Mouse (Mus musculus) spleen, adult 2 months (tissue): Measurements from ENCODE around the gene Moap1.

Experiments used
- CTCF ChIP-seq: fragments of 200-500 bp; IDR thresholded peaks from 2 replicates; pipeline ENCODE4 v1.5.1; 2011; ENCODE audit warnings: mild to moderate bottlenecking, inconsistent platforms; ENCODE audit not compliant: insufficient read depth, insufficient read length, insufficient replicate concordance; ENCODE audit errors: extremely low read depth
- POLR2A ChIP-seq: fragments of 200-500 bp; IDR thresholded peaks from 2 replicates; pipeline ENCODE4 v1.6.1; 2011; ENCODE audit warnings: low read depth, low read length, inconsistent platforms

- no peak for TF ChIP-seq CTCF
- no peak for TF ChIP-seq POLR2A
These were observed 34.7 kb upstream of the Moap1 start for GRCm38 (mm10) chr12:102778151-102778550.
